Mouse (Mus musculus) heart, adult 9 months (tissue): ENCODE data around the gene Nlk.
"Not testable (repeated sequence)": the region's sequence is repeated elsewhere in the genome, so short reads cannot be mapped to it uniquely, and the experiment has no call there.

Source experiments
- DNase-seq, 2 experiments: peaks; one replicate each; pipeline ENCODE4 v3.0.0; 2022; ENCODE audit warnings: low spot score in 2 of 2

Nlk gene

GRCm38 (mm10) chr11:78547718-78548460 lies 149.3 kb downstream of the Nlk start:
- DNase-seq = no peak

- no peak for DNase-seq
These were observed 152.0 kb downstream of the Nlk start for GRCm38 (mm10) chr11:78545181-78545580.

GRCm38 (mm10) chr11:78544449-78545111 lies 152.6 kb downstream of the Nlk start:
- DNase-seq = no peak

- DNase-seq = no peak
These were observed 156.8 kb downstream of the Nlk start for GRCm38 (mm10) chr11:78540358-78540757.

- no peak for DNase-seq
These were observed 160.5 kb downstream of the Nlk start for GRCm38 (mm10) chr11:78536690-78537084.

- peak; percentile 98 for DNase-seq
These were observed 161.0 kb downstream of the Nlk start, which contains the start of the genes Tnfaip1 and Ift20 for GRCm38 (mm10) chr11:78536080-78536689. Tnfaip1 (minus strand) TSS chr11:78536332. Ift20 (plus strand) TSS chr11:78536361.

GRCm38 (mm10) chr11:78535376-78536079 lies 161.6 kb downstream of the Nlk start:
- DNase-seq = peak; percentile 75 to 84

GRCm38 (mm10) chr11:78534516-78534915 lies 162.7 kb downstream of the Nlk start:
- DNase-seq = no peak

GRCm38 (mm10) chr11:78531515-78531914 lies 165.7 kb downstream of the Nlk start:
- DNase-seq = not testable (repeated sequence)

GRCm38 (mm10) chr11:78531046-78531445 lies 166.1 kb downstream of the Nlk start:
- peak; percentile 75 to 85 for DNase-seq

- DNase-seq = no peak
These were observed 167.2 kb downstream of the Nlk start for GRCm38 (mm10) chr11:78530001-78530400.

- DNase-seq = no peak
These were observed 168.5 kb downstream of the Nlk start for GRCm38 (mm10) chr11:78528714-78529113.

- DNase-seq = no peak
These were observed 172.3 kb downstream of the Nlk start for GRCm38 (mm10) chr11:78524838-78525237.

GRCm38 (mm10) chr11:78523241-78523955 lies 173.8 kb downstream of the Nlk start:
- peak in 1 of 2 experiments; percentile 34 for DNase-seq

GRCm38 (mm10) chr11:78522481-78522997 lies 174.6 kb downstream of the Nlk start:
- peak in 1 of 2 experiments; percentile 54 for DNase-seq

GRCm38 (mm10) chr11:78521880-78522279 lies 175.3 kb downstream of the Nlk start:
- DNase-seq = peak in 1 of 2 experiments; percentile 9

- DNase-seq = no peak
These were observed 178.2 kb downstream of the Nlk start for GRCm38 (mm10) chr11:78518931-78519330.
